Mouse (Mus musculus) cerebellum, postnatal 36 days (tissue): ENCODE measurements around the gene Lrig2.
"Not testable (repeated sequence)": the region's sequence is repeated elsewhere in the genome, so short reads cannot be mapped to it uniquely, and the experiment has no call there.

Experiments used
- DNase-seq, 2 experiments: peaks; one replicate each; pipeline ENCODE4 v3.0.0; 2021 to 2022; ENCODE audit warnings: mixed read lengths in 2 of 2

Gene Lrig2

GRCm38 (mm10) chr3:104431156-104431847 lies 80.4 kb downstream of the Lrig2 start:
- no peak for DNase-seq

- DNase-seq: not testable (repeated sequence)
Measured at GRCm38 (mm10) chr3:104427354-104427753, 84.4 kb downstream of the Lrig2 start.

GRCm38 (mm10) chr3:104424346-104424745 lies 87.4 kb downstream of the Lrig2 start:
- peak; percentile 24 to 27 for DNase-seq

GRCm38 (mm10) chr3:104420929-104421328 lies 90.8 kb downstream of the Lrig2 start:
- no peak for DNase-seq

GRCm38 (mm10) chr3:104419990-104420389 lies 91.7 kb downstream of the Lrig2 start:
- DNase-seq: no peak

- DNase-seq: no peak
Measured at GRCm38 (mm10) chr3:104416806-104417205, 94.9 kb downstream of the Lrig2 start.

- no peak for DNase-seq
Measured at GRCm38 (mm10) chr3:104412482-104412881, 99.2 kb downstream of the Lrig2 start.

GRCm38 (mm10) chr3:104407506-104407905 lies 104.2 kb downstream of the Lrig2 start:
- no peak for DNase-seq

- no peak for DNase-seq
Measured at GRCm38 (mm10) chr3:104403582-104403981, 108.1 kb downstream of the Lrig2 start.

GRCm38 (mm10) chr3:104401176-104401575 lies 110.5 kb downstream of the Lrig2 start:
- DNase-seq: no peak

- DNase-seq: no peak
Measured at GRCm38 (mm10) chr3:104400126-104400525, 111.6 kb downstream of the Lrig2 start.

- peak; percentile 73 to 75 for DNase-seq
Measured at GRCm38 (mm10) chr3:104399296-104400045, 112.2 kb downstream of the Lrig2 start.

- DNase-seq: peak; percentile 33 to 35
Measured at GRCm38 (mm10) chr3:104397316-104397715, 114.4 kb downstream of the Lrig2 start.

GRCm38 (mm10) chr3:104396736-104397081 lies 115.0 kb downstream of the Lrig2 start:
- DNase-seq: no peak

GRCm38 (mm10) chr3:104396067-104396735 lies 115.5 kb downstream of the Lrig2 start:
- peak; percentile 77 to 84 for DNase-seq

- DNase-seq: no peak
Measured at GRCm38 (mm10) chr3:104390072-104390471, 121.6 kb downstream of the Lrig2 start.

GRCm38 (mm10) chr3:104389449-104389848 lies 122.3 kb downstream of the Lrig2 start:
- DNase-seq: no peak

GRCm38 (mm10) chr3:104385587-104385986 lies 126.1 kb downstream of the Lrig2 start:
- DNase-seq: no peak

- no peak for DNase-seq
Measured at GRCm38 (mm10) chr3:104383681-104384341, 127.9 kb downstream of the Lrig2 start.

- no peak for DNase-seq
Measured at GRCm38 (mm10) chr3:104378228-104378627, 133.5 kb downstream of the Lrig2 start.

GRCm38 (mm10) chr3:104373907-104374306 lies 137.8 kb downstream of the Lrig2 start:
- DNase-seq: no peak

- no peak for DNase-seq
Measured at GRCm38 (mm10) chr3:104372374-104372773, 139.3 kb downstream of the Lrig2 start.

- no peak for DNase-seq
Measured at GRCm38 (mm10) chr3:104367912-104368311, 143.8 kb downstream of the Lrig2 start.
